Mouse (Mus musculus) liver, adult 2 months (tissue): ENCODE results near the gene Nubpl.

Source experiments
- CTCF ChIP-seq: fragments of 200-500 bp; IDR thresholded peaks from 2 replicates; pipeline ENCODE4 v1.5.1; 2011; ENCODE audit warnings: low read depth, low read length, control low read depth
- POLR2A ChIP-seq: fragments of 200-500 bp; IDR thresholded peaks from 2 replicates; pipeline ENCODE4 v1.6.1; 2011; ENCODE audit warnings: low read length, control low read depth; ENCODE audit not compliant: insufficient read depth; ENCODE audit errors: extremely low read depth

DNA sequence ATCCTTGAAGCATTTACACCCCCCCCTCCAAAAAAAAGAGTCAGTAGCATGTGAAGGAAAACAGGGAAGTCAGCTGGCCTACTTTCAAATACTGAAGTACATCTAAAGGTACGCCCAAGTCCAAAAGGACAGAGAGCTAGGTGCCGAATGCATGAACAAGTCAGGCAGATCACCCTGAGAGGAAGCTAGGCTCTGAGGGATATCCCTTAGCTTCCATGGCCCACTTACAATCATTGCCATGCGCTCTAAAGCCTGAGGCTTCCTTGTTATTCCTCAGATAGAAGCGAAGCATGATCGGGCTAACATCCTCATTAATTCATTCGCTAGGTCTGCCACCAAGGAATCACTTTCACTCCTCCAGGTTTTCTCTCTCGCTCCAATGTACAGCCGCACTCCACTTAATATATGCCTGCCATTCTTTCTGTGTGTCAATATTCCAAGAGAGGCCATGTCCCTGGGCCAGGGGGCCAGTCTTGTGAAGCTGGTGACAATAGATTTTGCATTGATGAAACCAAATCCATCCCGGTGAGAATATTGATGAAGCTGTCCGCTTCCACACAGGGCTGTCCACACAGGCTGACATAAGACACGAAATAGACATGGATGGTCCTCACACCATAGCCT, 237.7 kb downstream of the Nubpl start:
- TF ChIP-seq POLR2A (no peak), CTCF (no peak)
